Mouse (Mus musculus) cortical plate, adult 2 months (tissue): ENCODE measurements around the gene Syne1.

ENCODE experiments used
- CTCF ChIP-seq: fragments of 200-500 bp; IDR thresholded peaks from 2 replicates; pipeline ENCODE4 v1.5.1; 2011; ENCODE audit warnings: mild to moderate bottlenecking, control low read depth, low read length; ENCODE audit not compliant: insufficient read depth; ENCODE audit errors: extremely low read depth
- POLR2A ChIP-seq: fragments of 200-500 bp; IDR thresholded peaks from 2 replicates; pipeline ENCODE4 v1.6.1; 2011; ENCODE audit warnings: mild to moderate bottlenecking, low read length, control low read depth; ENCODE audit not compliant: insufficient read depth; ENCODE audit errors: extremely low read depth

DNA sequence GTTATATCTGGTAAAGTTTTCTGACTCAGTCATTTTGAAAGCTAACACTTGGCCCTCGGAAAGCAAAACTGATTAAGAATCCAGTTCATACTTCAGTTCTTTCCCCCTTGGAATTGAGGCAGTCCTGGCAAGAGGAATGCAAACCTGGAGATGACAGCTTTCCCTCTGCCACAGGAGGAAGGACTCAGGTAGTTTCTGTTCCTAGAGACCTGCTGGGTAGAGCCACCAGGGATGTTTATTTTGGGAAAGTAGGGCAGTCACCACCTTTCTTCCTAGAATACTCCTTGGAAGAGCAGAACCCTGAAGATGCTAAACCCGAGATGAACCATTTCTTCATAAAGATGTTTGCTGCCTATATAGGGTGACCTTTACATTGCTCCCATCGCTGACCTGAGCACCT lies 383.8 kb downstream of the Syne1 start:
- TF ChIP-seq CTCF (no peak), POLR2A (no peak)
